Mouse (Mus musculus): ENCODE measurements at regions not wholly inside any gene's neighbourhood (a gene's known extent, or its start where the extent isn't known, plus 50 kb on each side); places are given as distances from the start of the nearest gene placed in this dataset.

DNA sequence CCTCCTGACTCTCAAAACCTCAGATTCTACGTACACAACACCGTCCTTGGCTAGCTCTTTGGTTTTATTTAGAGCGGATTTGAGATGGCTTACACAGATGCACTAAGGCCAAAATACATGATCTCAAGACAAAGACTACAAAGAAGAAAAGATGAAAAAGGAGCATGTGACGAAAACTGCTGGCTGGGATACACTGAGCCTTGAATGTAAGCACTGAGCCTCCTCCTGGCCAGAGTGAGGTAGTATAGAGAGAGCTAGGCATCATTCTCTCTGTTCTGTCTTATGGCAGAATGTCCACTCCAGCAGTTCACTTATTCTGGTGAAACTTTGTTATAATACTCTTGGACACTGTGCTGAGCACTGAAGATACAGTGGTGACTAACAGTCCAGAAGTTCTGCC lies 177.4 kb downstream of the Kcnrg start:
- no peaks in the 10 kb centered on the region for H3K27me3 ChIP-seq (ENCODE audit: insufficient read depth, poor library complexity, severe bottlenecking)
- no peak for DNase-seq (ENCODE audit: low spot score)
- no peaks in the 10 kb centered on the region for H3K4me1 ChIP-seq
- no peaks in the 10 kb centered on the region for H3K36me3 ChIP-seq
- no peaks in the 10 kb centered on the region for H3K9me3 ChIP-seq
- H3K4me3 ChIP-seq: no peak overlapping the region
- no peak overlapping the region for H3K27ac ChIP-seq
- WGBS: 85% methylated on average over 4 of the region's 4 CpGs

DNA sequence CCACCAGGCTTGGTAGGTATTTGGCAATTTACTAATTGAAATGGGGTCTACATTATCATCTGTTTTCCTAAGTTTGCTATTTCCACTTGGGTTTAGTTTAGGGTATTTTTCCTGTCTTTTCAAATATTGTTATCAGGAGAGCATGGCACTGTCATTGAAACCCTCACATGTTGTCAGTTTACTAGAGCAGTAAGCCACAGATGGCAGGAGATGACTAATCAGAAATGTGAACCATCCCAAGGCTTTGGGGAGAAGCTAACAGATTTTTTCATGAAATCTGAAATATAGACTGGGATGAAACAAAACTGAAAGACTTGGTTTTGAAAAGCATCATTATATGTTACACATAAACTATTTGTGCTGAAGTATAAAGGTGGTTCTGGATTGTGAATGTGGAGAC lies 178.8 kb downstream of the Kcnrg start:
- Histone ChIP-seq H3K9me3 (no peaks in the 10 kb centered on the region), H3K27me3 (ENCODE audit: insufficient read depth, poor library complexity, severe bottlenecking) (no peaks in the 10 kb centered on the region), H3K4me1 (no peaks in the 10 kb centered on the region), H3K4me3 (no peak overlapping the region), H3K27ac (no peak overlapping the region), H3K36me3 (no peaks in the 10 kb centered on the region)
- no peak for DNase-seq (ENCODE audit: low spot score)

DNA sequence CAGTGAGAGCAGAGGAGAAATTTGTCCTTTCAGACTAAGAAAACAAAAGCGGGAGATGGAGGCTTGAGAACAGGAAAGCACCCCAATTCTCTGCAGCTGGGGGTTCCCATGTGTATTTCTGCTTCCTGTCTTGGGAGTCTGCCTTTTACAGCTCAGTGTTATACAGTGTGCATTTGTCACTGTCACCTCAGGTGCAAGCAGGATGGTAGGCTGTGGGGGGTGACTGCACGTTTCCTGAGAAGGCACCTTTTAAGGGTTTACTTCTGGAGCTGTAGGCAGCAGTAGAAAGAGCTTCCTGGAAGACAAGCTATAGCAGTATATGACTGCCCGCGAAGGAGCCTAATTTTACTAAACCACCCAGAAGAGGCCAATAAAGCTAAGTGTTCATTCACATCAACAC lies 180.5 kb downstream of the Kcnrg start:
- no peak for DNase-seq (ENCODE audit: low spot score)
- Histone ChIP-seq H3K9me3 (no peaks in the 10 kb centered on the region), H3K27me3 (ENCODE audit: insufficient read depth, poor library complexity, severe bottlenecking) (no peaks in the 10 kb centered on the region), H3K27ac (no peak overlapping the region), H3K4me3 (no peak overlapping the region), H3K36me3 (no peaks in the 10 kb centered on the region), H3K4me1 (no peaks in the 10 kb centered on the region)
- 80% methylated on average over 4 of the region's 4 CpGs for WGBS

DNA sequence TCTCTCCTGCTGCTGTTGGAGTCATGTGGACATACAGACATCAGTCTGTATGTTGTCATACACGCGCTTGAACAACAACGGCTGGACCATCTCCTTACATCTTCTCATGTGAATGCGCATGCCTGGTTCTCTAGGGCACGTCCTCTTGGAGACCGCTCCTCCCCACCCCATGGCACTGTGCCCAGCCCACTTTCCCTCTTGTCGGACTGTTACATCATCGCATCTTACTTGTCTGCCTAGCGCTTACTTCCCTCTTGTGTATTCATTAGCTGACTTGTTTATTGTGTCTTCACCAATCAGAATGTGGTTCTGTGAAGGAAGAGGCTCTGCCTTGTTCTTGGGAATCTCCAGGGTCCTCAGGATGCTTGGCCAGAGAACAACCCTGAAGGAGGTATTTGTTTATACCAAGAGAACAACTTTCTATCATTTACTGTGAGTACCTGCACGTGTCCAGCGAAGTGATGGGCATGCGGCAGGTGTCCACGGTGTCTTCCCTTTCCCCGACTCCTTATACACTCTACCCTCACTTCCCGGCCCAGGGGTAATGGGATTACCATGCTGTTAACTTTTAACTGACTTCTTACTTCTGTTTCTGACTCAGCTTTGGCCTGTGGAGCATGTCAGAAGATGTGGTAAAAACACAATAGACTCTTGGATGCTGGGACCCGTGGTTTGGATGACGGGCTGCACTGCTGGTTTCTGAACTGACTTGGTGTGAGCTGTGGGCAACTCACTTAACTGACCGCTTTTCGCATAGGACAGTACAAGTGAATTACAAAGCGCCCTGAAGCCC lies 181.9 kb downstream of the Kcnrg start:
- Histone ChIP-seq H3K4me3 (no peak overlapping the region), H3K27ac (no peak overlapping the region), H3K9me3 (no peaks in the 10 kb centered on the region), H3K36me3 (no peaks in the 10 kb centered on the region), H3K27me3 (ENCODE audit: insufficient read depth, poor library complexity, severe bottlenecking) (no peaks in the 10 kb centered on the region), H3K4me1 (no peaks in the 10 kb centered on the region)
- 89% methylated on average over 20 of the region's 20 CpGs for WGBS
- no peak for DNase-seq (ENCODE audit: low spot score)

DNA sequence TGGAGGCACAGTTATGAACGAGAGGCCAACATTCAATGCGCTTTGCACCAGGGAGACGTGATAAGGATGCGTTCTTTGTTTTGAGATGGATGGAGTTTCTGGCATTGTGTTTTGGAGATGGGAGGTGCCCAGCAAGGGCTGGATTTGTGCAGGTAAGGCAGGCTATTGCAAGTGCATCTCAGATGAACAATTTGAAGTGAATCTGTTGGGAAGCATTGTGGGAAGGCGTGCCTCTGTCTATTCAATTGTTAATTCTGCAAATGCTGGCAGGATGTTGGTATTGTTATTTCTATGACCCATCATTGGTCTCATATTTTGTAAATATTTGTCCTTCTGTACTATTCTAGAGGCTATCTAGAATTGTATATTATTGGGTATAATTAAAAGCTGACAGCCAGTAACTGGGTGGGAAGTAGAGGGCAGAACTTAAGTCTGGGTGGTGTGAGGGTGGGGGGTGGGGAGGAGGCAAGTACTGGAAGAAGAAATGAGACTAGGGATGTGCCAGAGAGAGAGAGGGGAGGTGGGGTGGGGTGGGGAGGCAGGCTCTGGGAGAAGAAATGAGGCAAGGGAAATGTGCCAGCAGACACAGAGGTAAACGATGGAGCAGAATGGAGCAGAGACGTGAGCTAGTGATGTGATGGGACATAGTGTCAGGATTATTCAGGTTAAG lies 188.9 kb downstream of the Kcnrg start:
- 88% methylated on average over 7 of the region's 7 CpGs for WGBS
- Histone ChIP-seq H3K27me3 (ENCODE audit: insufficient read depth, poor library complexity, severe bottlenecking) (no peaks in the 10 kb centered on the region), H3K4me3 (no peak overlapping the region), H3K9me3 (no peaks in the 10 kb centered on the region), H3K36me3 (no peaks in the 10 kb centered on the region), H3K4me1 (no peaks in the 10 kb centered on the region), H3K27ac (no peak overlapping the region)
- DNase-seq (ENCODE audit: low spot score): no peak

DNA sequence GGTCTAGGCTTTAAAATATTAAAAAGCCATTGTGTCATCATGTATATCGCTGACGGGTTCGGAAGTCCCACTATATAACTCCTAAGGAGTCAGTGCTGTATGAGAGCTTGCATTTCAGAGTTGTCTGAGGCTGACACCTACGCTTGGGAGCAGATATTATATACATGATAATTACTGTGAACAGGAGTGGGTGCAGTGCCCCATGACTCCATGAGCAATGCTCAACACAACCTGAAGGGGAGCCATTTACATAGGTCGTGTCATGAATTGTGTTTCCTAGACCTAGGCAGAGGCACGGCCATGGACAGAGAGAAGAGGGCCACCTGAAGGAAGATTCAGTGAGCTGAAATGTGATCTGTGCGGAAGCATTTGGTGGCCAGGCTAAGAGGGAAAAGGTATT lies 189.4 kb downstream of the Kcnrg start:
- H3K4me1 ChIP-seq: no peaks in the 10 kb centered on the region
- no peak for DNase-seq (ENCODE audit: low spot score)
- no peaks in the 10 kb centered on the region for H3K36me3 ChIP-seq
- H3K27me3 ChIP-seq (ENCODE audit: insufficient read depth, poor library complexity, severe bottlenecking): no peaks in the 10 kb centered on the region; the same call in 1 of the 2 replicates
- WGBS: 87% methylated on average over 7 of the region's 7 CpGs
- no peak overlapping the region for H3K4me3 ChIP-seq
- H3K9me3 ChIP-seq: no peaks in the 10 kb centered on the region
- H3K27ac ChIP-seq: no peak overlapping the region

DNA sequence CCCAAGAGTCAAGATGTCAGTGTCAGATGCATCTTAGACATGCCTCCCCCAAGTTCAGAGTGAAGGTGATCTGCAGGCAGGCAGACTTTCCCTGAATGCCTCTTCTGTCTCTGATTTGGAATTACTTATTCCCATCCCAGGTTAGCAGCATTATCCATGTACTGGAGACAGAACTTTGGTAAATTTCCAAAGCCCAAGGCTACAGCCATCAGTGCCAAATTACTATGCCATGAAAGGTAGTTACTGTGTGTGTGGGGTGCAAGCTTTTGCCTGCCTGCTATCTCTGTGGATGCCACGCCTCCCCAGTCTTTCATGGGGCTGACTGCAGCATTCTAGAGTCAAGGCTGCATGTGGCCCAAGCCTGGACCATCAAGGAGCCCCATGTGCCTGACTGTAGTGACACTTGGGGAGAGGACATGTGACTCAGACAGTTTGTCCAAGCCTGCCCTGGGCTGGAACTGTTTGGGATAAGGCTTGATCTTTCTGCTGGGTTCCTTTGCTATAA lies 196.2 kb downstream of the Kcnrg start:
- Histone ChIP-seq H3K36me3 (no peaks in the 10 kb centered on the region), H3K27ac (no peak overlapping the region), H3K4me1 (no peaks in the 10 kb centered on the region), H3K9me3 (no peaks in the 10 kb centered on the region), H3K4me3 (no peak overlapping the region), H3K27me3 (ENCODE audit: insufficient read depth, poor library complexity, severe bottlenecking) (peaks cover 8% of the 10 kb centered on the region; the same call in 1 of the 2 replicates)
- DNase-seq (ENCODE audit: low spot score): no peak
- 67% methylated on average over 1 of the region's 1 CpGs for WGBS

DNA sequence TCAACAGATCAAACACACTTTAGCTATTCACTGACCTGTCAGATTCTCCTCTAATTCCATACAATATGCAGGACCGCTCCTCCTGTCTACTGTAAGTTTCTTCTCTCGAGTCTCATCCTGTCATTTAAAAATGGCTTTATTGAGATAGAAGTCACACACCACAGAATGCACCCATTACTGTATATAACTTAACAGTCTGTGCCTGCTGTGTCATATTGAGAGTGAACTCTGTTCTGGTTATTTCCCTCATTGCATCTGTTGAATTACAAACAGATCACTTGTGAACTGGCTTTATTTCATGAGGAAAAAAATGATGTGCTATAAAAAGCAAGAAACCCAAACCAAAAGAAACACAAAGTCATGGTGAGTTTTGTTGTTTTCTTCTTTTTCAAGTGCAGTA lies 198.2 kb downstream of the Kcnrg start:
- Histone ChIP-seq H3K4me3 (no peak overlapping the region), H3K9me3 (no peaks in the 10 kb centered on the region), H3K27me3 (ENCODE audit: insufficient read depth, poor library complexity, severe bottlenecking) (peaks cover 9% of the 10 kb centered on the region; the same call in 1 of the 2 replicates), H3K27ac (no peak overlapping the region), H3K4me1 (no peaks in the 10 kb centered on the region), H3K36me3 (no peaks in the 10 kb centered on the region)
- no peak for DNase-seq (ENCODE audit: low spot score)
- WGBS: 84% methylated on average over 2 of the region's 2 CpGs

DNA sequence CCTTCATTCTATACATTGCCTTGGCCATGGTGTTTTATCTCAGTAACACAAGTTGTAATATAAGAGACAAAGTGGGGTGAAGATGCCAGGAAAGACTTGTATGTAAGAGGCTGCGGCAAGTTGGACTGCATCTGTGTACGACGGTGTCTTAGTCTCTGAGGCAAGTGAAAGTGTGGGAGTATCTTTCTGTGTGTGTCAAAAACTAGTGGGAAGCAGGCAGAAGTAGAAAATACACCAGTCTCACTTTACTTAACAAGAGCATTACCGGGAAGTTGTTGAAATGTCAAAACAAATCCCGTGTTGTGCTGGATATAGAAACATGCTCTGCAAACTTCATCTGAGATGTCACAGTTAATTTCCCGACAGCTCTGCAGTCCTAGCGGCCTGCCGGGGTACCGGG lies 200.9 kb downstream of the Kcnrg start:
- Histone ChIP-seq H3K9me3 (no peaks in the 10 kb centered on the region), H3K36me3 (no peaks in the 10 kb centered on the region), H3K4me1 (no peaks in the 10 kb centered on the region), H3K27ac (no peak overlapping the region), H3K27me3 (ENCODE audit: insufficient read depth, poor library complexity, severe bottlenecking) (0 out of 2 replicates have a peak, but pooled peaks cover 9% of the 10 kb centered on the region), H3K4me3 (no peak overlapping the region)
- 77% methylated on average over 9 of the region's 9 CpGs for WGBS
- no peak for DNase-seq (ENCODE audit: low spot score)

DNA sequence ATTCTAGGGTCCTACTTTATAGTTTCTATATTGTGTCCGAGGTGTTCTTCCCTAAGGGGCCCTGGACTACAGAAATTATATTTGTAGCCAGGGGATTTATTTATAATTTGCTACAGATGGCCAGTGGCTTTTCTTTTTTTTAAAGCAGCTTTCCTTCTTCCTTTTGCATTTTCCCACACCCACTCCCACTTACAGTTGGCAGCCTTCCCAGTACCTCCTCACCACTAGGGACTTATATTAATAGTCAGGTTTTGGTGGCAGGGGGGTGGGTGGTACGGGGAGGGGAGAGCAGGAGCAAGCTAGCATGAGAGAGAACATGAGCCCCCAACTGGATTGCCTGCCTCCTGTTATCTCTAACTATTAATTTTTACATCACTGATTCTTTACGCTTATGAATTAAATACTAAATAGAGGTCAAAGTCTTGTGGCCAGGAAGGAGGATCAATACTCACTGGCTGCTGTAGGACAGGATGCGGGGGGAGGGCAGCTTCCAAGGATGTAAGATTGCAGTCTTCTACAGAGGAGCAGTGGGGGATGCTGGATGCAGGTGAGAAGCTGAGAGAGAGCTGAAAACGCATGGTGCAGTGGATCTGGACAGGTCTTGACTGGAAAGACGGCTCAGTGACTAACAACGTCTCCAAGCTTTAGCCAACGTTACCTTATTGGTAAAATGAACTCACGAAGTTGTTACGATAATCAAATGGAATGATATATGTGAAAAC lies 202.6 kb downstream of the Kcnrg start:
- no peaks in the 10 kb centered on the region for H3K9me3 ChIP-seq
- DNase-seq (ENCODE audit: low spot score): no peak
- 76% methylated on average over 10 of the region's 10 CpGs for WGBS
- no peak overlapping the region for H3K27ac ChIP-seq
- H3K27me3 ChIP-seq (ENCODE audit: insufficient read depth, poor library complexity, severe bottlenecking): 0 out of 2 replicates have a peak, but pooled peaks cover 9% of the 10 kb centered on the region
- no peak overlapping the region for H3K4me3 ChIP-seq
- no peaks in the 10 kb centered on the region for H3K4me1 ChIP-seq
- H3K36me3 ChIP-seq: no peaks in the 10 kb centered on the region

DNA sequence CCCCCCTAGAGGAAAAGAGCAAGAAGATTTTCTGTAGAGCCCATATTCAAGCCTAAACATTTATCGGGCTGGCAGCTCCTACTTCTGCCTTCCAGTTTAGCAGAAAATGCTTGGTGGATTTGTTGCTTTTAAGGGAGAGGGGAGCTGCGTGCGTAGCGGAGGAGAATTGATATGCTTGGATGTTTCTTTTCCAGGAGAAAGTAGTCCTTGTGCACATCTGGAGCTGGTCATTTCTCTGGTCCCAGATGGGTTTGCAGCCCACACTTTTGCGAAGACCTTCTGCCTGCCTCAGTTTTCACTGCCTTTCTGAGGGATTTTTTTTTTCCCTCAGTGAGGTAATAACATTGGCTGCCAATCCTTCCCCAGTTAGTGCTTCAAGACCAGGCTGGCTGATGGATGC lies 203.6 kb downstream of the Kcnrg start:
- WGBS: 78% methylated on average over 5 of the region's 5 CpGs
- no peak for DNase-seq (ENCODE audit: low spot score)
- Histone ChIP-seq H3K4me3 (no peak overlapping the region), H3K27me3 (ENCODE audit: insufficient read depth, poor library complexity, severe bottlenecking) (0 out of 2 replicates have a peak, but pooled peaks cover 9% of the 10 kb centered on the region), H3K4me1 (no peaks in the 10 kb centered on the region), H3K36me3 (no peaks in the 10 kb centered on the region), H3K9me3 (no peaks in the 10 kb centered on the region), H3K27ac (no peak overlapping the region)

DNA sequence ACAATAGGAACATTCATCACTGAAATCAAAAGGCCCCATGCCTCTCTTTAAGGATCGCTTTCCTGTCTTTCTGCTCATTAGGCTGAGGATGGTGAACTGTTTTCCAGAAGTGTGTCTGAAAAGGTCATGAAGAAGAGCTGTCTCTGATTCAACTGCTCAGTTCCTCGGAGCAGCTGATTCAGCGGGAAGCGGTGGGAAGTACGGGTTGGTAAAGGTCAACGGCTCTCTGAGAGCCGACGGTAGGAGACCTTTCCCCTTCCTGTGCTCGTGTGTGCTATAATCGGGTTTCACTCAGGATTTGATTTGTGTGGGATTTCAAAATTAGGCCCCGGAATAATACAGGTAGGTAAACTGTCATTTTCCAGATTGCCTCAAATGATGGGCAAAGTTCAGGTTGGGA lies 210.5 kb downstream of the Kcnrg start:
- H3K9me3 ChIP-seq: no peaks in the 10 kb centered on the region
- no peak for DNase-seq (ENCODE audit: low spot score)
- no peaks in the 10 kb centered on the region for H3K4me1 ChIP-seq
- H3K36me3 ChIP-seq: no peaks in the 10 kb centered on the region
- H3K27me3 ChIP-seq (ENCODE audit: insufficient read depth, poor library complexity, severe bottlenecking): no peaks in the 10 kb centered on the region
- no peak overlapping the region for H3K4me3 ChIP-seq
- WGBS: 66% methylated on average over 11 of the region's 11 CpGs
- H3K27ac ChIP-seq: no peak overlapping the region

DNA sequence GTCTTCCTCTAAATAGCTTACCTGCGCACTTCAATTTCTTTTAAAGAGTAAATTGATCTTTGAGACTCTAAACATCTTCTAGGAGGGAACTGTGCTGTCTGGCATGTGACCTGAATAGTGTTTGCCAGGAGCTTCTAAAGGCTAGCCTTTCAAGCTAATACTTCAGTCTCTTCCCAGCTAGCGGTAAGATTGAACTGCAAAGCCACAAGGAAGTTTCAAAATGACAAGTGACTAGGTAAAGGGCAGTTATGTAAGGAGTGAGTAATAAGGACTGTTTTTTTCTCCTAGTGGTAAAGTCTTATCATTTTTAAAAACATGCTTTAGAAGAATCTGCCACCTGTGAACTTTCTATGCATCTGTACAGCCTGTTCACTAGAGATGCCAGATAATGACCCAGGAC lies 211.1 kb downstream of the Kcnrg start:
- Histone ChIP-seq H3K27ac (no peak overlapping the region), H3K4me1 (no peaks in the 10 kb centered on the region), H3K36me3 (no peaks in the 10 kb centered on the region), H3K9me3 (no peaks in the 10 kb centered on the region), H3K27me3 (ENCODE audit: insufficient read depth, poor library complexity, severe bottlenecking) (no peaks in the 10 kb centered on the region), H3K4me3 (no peak overlapping the region)
- DNase-seq (ENCODE audit: low spot score): no peak
- 92% methylated on average over 2 of the region's 2 CpGs for WGBS

Measured in heart, embryonic 10.5 days (tissue).